Mouse (Mus musculus) G1E (cell line): Measurements from ENCODE around the gene D17Wsu92e. TPM values are rescaled to one million over a fixed set of nuclear protein-coding genes. Genes with fewer than 3 reads are reported as not detected.

ENCODE experiments used
- ATAC-seq: 2 replicates; pipeline ENCODE4 v1.8.0; 2016; ENCODE audit warnings: mild to moderate bottlenecking; ENCODE audit not compliant: insufficient number of reproducible peaks, poor library complexity, low FRiP score, severe bottlenecking; ENCODE audit errors: extremely low read depth
- DNase-seq: peaks from one replicate; pipeline ENCODE4 v3.0.0; 2012; ENCODE audit warnings: low spot score
- H3K27me3 ChIP-seq: 2 replicates; pipeline ENCODE4 v1.6.1; 2012; ENCODE audit warnings: mild to moderate bottlenecking, low read length, inconsistent platforms; ENCODE audit not compliant: insufficient read depth
- H3K36me3 ChIP-seq: replicated peaks from 2 replicates; pipeline ENCODE3; 2012; ENCODE audit warnings: mild to moderate bottlenecking, inconsistent platforms
- H3K4me1 ChIP-seq: 2 replicates; pipeline ENCODE4 v1.6.1; 2012; ENCODE audit warnings: low read depth, low read length, inconsistent platforms, mixed read lengths; ENCODE audit not compliant: insufficient read depth
- H3K4me3 ChIP-seq: 2 replicates; pipeline ENCODE4 v1.5.1; 2012; ENCODE audit warnings: low read depth, mild to moderate bottlenecking, inconsistent platforms, low read length, moderate library complexity, mixed read lengths
- H3K9me3 ChIP-seq: replicated peaks from 2 replicates; pipeline ENCODE4 v1.6.1; 2012; ENCODE audit warnings: inconsistent platforms
- CTCF ChIP-seq: IDR thresholded peaks from 2 replicates; pipeline ENCODE4 v1.5.1; 2012; ENCODE audit warnings: low read depth, low read length, inconsistent platforms, mixed read lengths
- GATA1 ChIP-seq: IDR thresholded peaks from 2 replicates; pipeline ENCODE4 v1.6.1; 2012; ENCODE audit warnings: borderline replicate concordance, low read length, inconsistent platforms, mixed read lengths
- GATA2 ChIP-seq: IDR thresholded peaks from 2 replicates; pipeline ENCODE4 v1.6.1; 2012; ENCODE audit warnings: low read depth, low read length, inconsistent platforms, borderline replicate concordance
- POLR2AphosphoS5 ChIP-seq: IDR thresholded peaks from 2 replicates; pipeline ENCODE4 v1.6.1; 2012; ENCODE audit warnings: low read depth, low read length, inconsistent platforms; ENCODE audit not compliant: insufficient replicate concordance
- TAL1 ChIP-seq: conservative IDR thresholded peaks from 2 replicates; pipeline ENCODE4 v1.6.1; 2012; ENCODE audit warnings: low read depth, low read length, inconsistent platforms, mixed read lengths
- polyA plus RNA-seq: library from polyadenylated mRNA; stranded (reverse); fragments of >175 nt; gene quantifications from 2 replicates; pipeline ENCODE4 v1.2.3, GENCODE M21; 2012
- total RNA-seq, 2 experiments: library from RNA; stranded (forward) in 1 of 2; stranded (reverse) in 1 of 2; fragments of 200-1000 nt in 1 of 2; fragments of >200 nt in 1 of 2; fragmentation: Nextera tagmentation in 1 of 2; gene quantifications; 2 replicates each; pipeline ENCODE4 v1.2.3; 2014 to 2017

D17Wsu92e gene
- total and polyA plus RNA-seq, 3 experiments: 60.2 to 84.4 (median 65.3) TPM

GRCm38 (mm10) chr17:27716804-27717203 is 103.6 kb downstream of the D17Wsu92e start:
- Histone ChIP-seq H3K4me1 (no peaks in the 10 kb centered on the region), H3K36me3 (no peaks in the 10 kb centered on the region), H3K9me3 (no peaks in the 10 kb centered on the region), H3K4me3 (no peak overlapping the region), H3K27me3 (peaks cover 32% of the 10 kb centered on the region; the same call in 1 of the 2 replicates)
- DNase-seq (no peak), ATAC-seq (no peak)
- TF ChIP-seq POLR2AphosphoS5: no peak
- TF ChIP-seq GATA2: no peak
- TF ChIP-seq CTCF: no peak
- TF ChIP-seq TAL1: no peak
- TF ChIP-seq GATA1: no peak

- DNase-seq (no peak), ATAC-seq (no peak)
- Histone ChIP-seq H3K4me3 (no peak overlapping the region), H3K9me3 (no peaks in the 10 kb centered on the region), H3K4me1 (no peaks in the 10 kb centered on the region; the same call in 1 of the 2 replicates), H3K27me3 (peaks cover 18% of the 10 kb centered on the region; the same call in 1 of the 2 replicates), H3K36me3 (no peaks in the 10 kb centered on the region)
- TF ChIP-seq POLR2AphosphoS5 (no peak), CTCF (no peak), GATA2 (no peak), TAL1 (no peak), GATA1 (no peak)
Observed at GRCm38 (mm10) chr17:27712832-27713231, 107.6 kb downstream of the D17Wsu92e start.

GRCm38 (mm10) chr17:27709650-27710049 is 110.8 kb downstream of the D17Wsu92e start:
- Histone ChIP-seq H3K9me3 (no peaks in the 10 kb centered on the region), H3K36me3 (no peaks in the 10 kb centered on the region), H3K27me3 (peaks cover 12% of the 10 kb centered on the region; the same call in 1 of the 2 replicates), H3K4me1 (no peaks in the 10 kb centered on the region; the same call in 1 of the 2 replicates), H3K4me3 (no peak overlapping the region)
- DNase-seq: no peak
- no peak for ATAC-seq
- TF ChIP-seq TAL1: no peak
- no peak for TF ChIP-seq POLR2AphosphoS5
- TF ChIP-seq GATA2: no peak
- TF ChIP-seq CTCF: no peak
- TF ChIP-seq GATA1: no peak

GRCm38 (mm10) chr17:27707954-27708661 is 112.3 kb downstream of the D17Wsu92e start:
- no peak overlapping the region for H3K4me3 ChIP-seq
- no peaks in the 10 kb centered on the region; the same call in 1 of the 2 replicates for H3K4me1 ChIP-seq
- no peaks in the 10 kb centered on the region for H3K9me3 ChIP-seq
- DNase-seq (no peak), ATAC-seq (no peak)
- H3K36me3 ChIP-seq: no peaks in the 10 kb centered on the region
- H3K27me3 ChIP-seq: peaks cover 5% of the 10 kb centered on the region; the same call in 1 of the 2 replicates
- TF ChIP-seq CTCF: no peak
- TF ChIP-seq TAL1: no peak
- TF ChIP-seq GATA2: no peak
- TF ChIP-seq POLR2AphosphoS5: no peak
- no peak for TF ChIP-seq GATA1

GRCm38 (mm10) chr17:27705661-27706060 is 114.8 kb downstream of the D17Wsu92e start:
- TF ChIP-seq GATA2 (no peak), TAL1 (no peak), POLR2AphosphoS5 (no peak), CTCF (no peak), GATA1 (no peak)
- DNase-seq (no peak), ATAC-seq (no peak)
- Histone ChIP-seq H3K27me3 (peaks cover 10% of the 10 kb centered on the region; the same call in 1 of the 2 replicates), H3K4me3 (no peak overlapping the region), H3K36me3 (no peaks in the 10 kb centered on the region), H3K4me1 (peaks cover 6% of the 10 kb centered on the region), H3K9me3 (0 out of 2 replicates have a peak, but pooled peaks cover 2% of the 10 kb centered on the region)

GRCm38 (mm10) chr17:27703961-27704621 is 116.4 kb downstream of the D17Wsu92e start:
- peaks cover 9% of the 10 kb centered on the region for H3K4me1 ChIP-seq
- H3K4me3 ChIP-seq: no peak overlapping the region
- TF ChIP-seq CTCF (no peak), GATA1 (no peak), POLR2AphosphoS5 (no peak), TAL1 (no peak), GATA2 (no peak)
- H3K27me3 ChIP-seq: peaks cover 13% of the 10 kb centered on the region; the same call in 1 of the 2 replicates
- no peaks in the 10 kb centered on the region for H3K36me3 ChIP-seq
- peaks cover 16% of the 10 kb centered on the region for H3K9me3 ChIP-seq
- no peak for ATAC-seq
- DNase-seq: no peak
